Mouse (Mus musculus) stomach, postnatal 0 days (tissue): ENCODE data around the gene Dnajb1.

ENCODE experiments used
- CTCF ChIP-seq: IDR thresholded peaks from 2 replicates; pipeline ENCODE4 v1.5.1; 2016; ENCODE audit warnings: antibody characterized with exemption, low read depth, mild to moderate bottlenecking, moderate library complexity
- EP300 ChIP-seq: optimal IDR thresholded peaks from 2 replicates; pipeline ENCODE3; 2016; ENCODE audit warnings: antibody characterized with exemption

GRCm38 (mm10) chr8:83596369-83596768 lies 11.6 kb upstream of the Dnajb1 start:
- TF ChIP-seq CTCF (peak; percentile 65), EP300 (no peak)
